Mouse (Mus musculus): ENCODE data around the gene Gp6. TPM values are rescaled to one million over a fixed set of nuclear protein-coding genes. Genes with fewer than 3 reads are reported as not detected.

Gp6 gene
- polyA plus RNA-seq (2015; fragmentation: Nextera tagmentation; extraction: Ambion mirVana), result 0.10 and 0.23 TPM in 2 replicates

- Histone ChIP-seq H3K4me3 (ENCODE audit: low read length) (no peak within 1 kb of the TSS), H3K36me3 (ENCODE audit: control insufficient read depth, insufficient read depth, low read length) (no peaks in the 10 kb centered on the region), H3K27ac (ENCODE audit: low read length) (no peak within 1 kb of the TSS), H3K9me3 (ENCODE audit: control insufficient read depth, low read length) (no peaks in the 10 kb centered on the region), H3K4me1 (ENCODE audit: control insufficient read depth, insufficient read depth, low read length) (no peaks in the 10 kb centered on the region), H3K27me3 (replicated peaks; ENCODE audit: control insufficient read depth, insufficient read depth, low read length) (no peaks in the 10 kb centered on the region), H3K9ac (ENCODE audit: low read depth, low read length) (no peak within 1 kb of the TSS), H3K4me2 (ENCODE audit: low read depth, low read length) (no peak within 1 kb of the TSS)
- 100% methylated on average over 1 of the region's 1 CpGs for WGBS
- ATAC-seq, result peak; percentile 89
These were observed at the start of gene Gp6 for GRCm38 (mm10) chr7:4397730-4398129. Gene Gp6, minus strand, starts transcription at chr7:4397744.

- Histone ChIP-seq H3K36me3 (ENCODE audit: control insufficient read depth, insufficient read depth, low read length) (peaks cover 14% of the 10 kb centered on the region), H3K4me1 (ENCODE audit: control insufficient read depth, insufficient read depth, low read length) (peaks cover 4% of the 10 kb centered on the region; the same call in 1 of the 2 replicates), H3K4me3 (ENCODE audit: low read length) (no peak overlapping the region), H3K27me3 (replicated peaks; ENCODE audit: control insufficient read depth, insufficient read depth, low read length) (no peaks in the 10 kb centered on the region), H3K27ac (ENCODE audit: low read length) (no peak overlapping the region), H3K9ac (ENCODE audit: low read depth, low read length) (no peak overlapping the region), H3K9me3 (ENCODE audit: control insufficient read depth, low read length) (no peaks in the 10 kb centered on the region), H3K4me2 (ENCODE audit: low read depth, low read length) (no peak overlapping the region)
- 0% methylated on average over 1 of the region's 1 CpGs for WGBS
- no peak for ATAC-seq
These were observed 49.6 kb upstream of the Gp6 start for GRCm38 (mm10) chr7:4447138-4447537.

GRCm38 (mm10) chr7:4445216-4445791, 47.8 kb upstream of the Gp6 start, which contains the start of gene Rdh13:
Gene Rdh13, minus strand, starts transcription at chr7:4445649.
- H3K27ac ChIP-seq (ENCODE audit: low read length), result peak within 1 kb of the TSS; percentile 88
- ATAC-seq, result peak; percentile 98
- H3K9me3 ChIP-seq (ENCODE audit: control insufficient read depth, low read length), result no peaks in the 10 kb centered on the region
- H3K4me3 ChIP-seq (ENCODE audit: low read length), result peak within 1 kb of the TSS; percentile 83
- H3K9ac ChIP-seq (ENCODE audit: low read depth, low read length), result peak within 1 kb of the TSS; percentile 86
- peak within 1 kb of the TSS; percentile 70 for H3K4me2 ChIP-seq (ENCODE audit: low read depth, low read length)
- no peaks in the 10 kb centered on the region for H3K27me3 ChIP-seq (replicated peaks; ENCODE audit: control insufficient read depth, insufficient read depth, low read length)
- H3K36me3 ChIP-seq (ENCODE audit: control insufficient read depth, insufficient read depth, low read length), result peaks cover 22% of the 10 kb centered on the region
- H3K4me1 ChIP-seq (ENCODE audit: control insufficient read depth, insufficient read depth, low read length), result peaks cover 4% of the 10 kb centered on the region; the same call in 1 of the 2 replicates
- WGBS, result 0% methylated on average over 35 of the region's 35 CpGs

DNA sequence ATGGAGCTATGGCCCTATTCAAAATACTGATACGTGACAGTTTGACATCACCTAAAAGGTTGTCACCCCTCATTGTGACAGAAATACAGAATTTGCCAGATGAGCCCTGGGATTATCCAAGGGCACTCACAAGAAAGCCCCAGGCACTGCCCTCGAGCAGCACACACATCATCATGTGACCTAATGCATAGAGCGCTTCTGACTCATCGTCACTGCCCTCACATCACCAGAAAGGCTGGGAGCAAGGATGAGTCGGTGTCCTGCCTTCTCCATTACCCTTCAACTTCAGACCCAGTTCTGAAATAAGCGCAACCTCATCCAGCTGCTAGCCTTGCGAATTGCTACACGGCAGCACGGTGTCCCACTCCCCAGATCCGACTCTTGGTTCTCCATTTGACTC, 43.0 kb upstream of the Gp6 start:
- no peak overlapping the region for H3K4me2 ChIP-seq (ENCODE audit: low read depth, low read length)
- no peaks in the 10 kb centered on the region for H3K9me3 ChIP-seq (ENCODE audit: control insufficient read depth, low read length)
- H3K27me3 ChIP-seq (replicated peaks; ENCODE audit: control insufficient read depth, insufficient read depth, low read length), result no peaks in the 10 kb centered on the region
- WGBS, result 86% methylated on average over 10 of the region's 10 CpGs
- peaks cover 4% of the 10 kb centered on the region; the same call in 1 of the 2 replicates for H3K4me1 ChIP-seq (ENCODE audit: control insufficient read depth, insufficient read depth, low read length)
- H3K36me3 ChIP-seq (ENCODE audit: control insufficient read depth, insufficient read depth, low read length), result peaks cover 39% of the 10 kb centered on the region
- no peak overlapping the region for H3K4me3 ChIP-seq (ENCODE audit: low read length)
- no peak overlapping the region for H3K9ac ChIP-seq (ENCODE audit: low read depth, low read length)
- no peak for ATAC-seq
- no peak overlapping the region for H3K27ac ChIP-seq (ENCODE audit: low read length)

GRCm38 (mm10) chr7:4437721-4438120, 40.2 kb upstream of the Gp6 start:
- WGBS, result 79% methylated on average over 2 of the region's 2 CpGs
- H3K9ac ChIP-seq (ENCODE audit: low read depth, low read length), result no peak overlapping the region
- ATAC-seq, result no peak

DNA sequence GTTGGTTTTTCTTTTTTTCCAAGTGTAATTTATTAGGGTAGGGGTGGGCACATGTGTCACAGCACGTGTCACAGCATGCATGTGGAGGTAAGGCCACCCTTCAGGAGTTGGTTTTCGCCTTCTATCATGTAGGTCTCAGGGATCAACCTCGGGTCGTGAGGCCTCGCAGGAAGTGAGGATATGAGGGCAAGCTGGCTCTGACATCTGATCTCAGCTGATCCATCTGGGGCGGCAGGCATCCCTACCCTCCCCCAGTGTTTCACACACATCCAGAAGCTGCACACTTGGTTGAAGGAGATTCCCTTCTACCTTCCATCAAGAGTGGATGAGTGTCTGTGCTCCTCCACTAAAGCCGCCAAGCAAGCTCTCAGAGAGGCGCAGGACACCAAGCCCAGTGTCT, 34.5 kb upstream of the Gp6 start:
- H3K27me3 ChIP-seq (replicated peaks; ENCODE audit: control insufficient read depth, insufficient read depth, low read length), result no peaks in the 10 kb centered on the region
- no peak overlapping the region for H3K4me3 ChIP-seq (ENCODE audit: low read length)
- no peaks in the 10 kb centered on the region for H3K4me1 ChIP-seq (ENCODE audit: control insufficient read depth, insufficient read depth, low read length)
- peaks cover 40% of the 10 kb centered on the region for H3K36me3 ChIP-seq (ENCODE audit: control insufficient read depth, insufficient read depth, low read length)
- ATAC-seq, result no peak
- no peak overlapping the region for H3K9ac ChIP-seq (ENCODE audit: low read depth, low read length)
- 88% methylated on average over 8 of the region's 8 CpGs for WGBS
- H3K27ac ChIP-seq (ENCODE audit: low read length), result no peak overlapping the region
- H3K9me3 ChIP-seq (ENCODE audit: control insufficient read depth, low read length), result no peaks in the 10 kb centered on the region
- H3K4me2 ChIP-seq (ENCODE audit: low read depth, low read length), result no peak overlapping the region

More at GRCm38 (mm10) chr7:4437721-4438120, 40.2 kb upstream of the Gp6 start:
- no peak overlapping the region for H3K4me2 ChIP-seq (ENCODE audit: low read depth, low read length)
- H3K27me3 ChIP-seq (replicated peaks; ENCODE audit: control insufficient read depth, insufficient read depth, low read length), result no peaks in the 10 kb centered on the region
- H3K27ac ChIP-seq (ENCODE audit: low read length), result no peak overlapping the region
- no peaks in the 10 kb centered on the region for H3K9me3 ChIP-seq (ENCODE audit: control insufficient read depth, low read length)
- no peak overlapping the region for H3K4me3 ChIP-seq (ENCODE audit: low read length)
- H3K4me1 ChIP-seq (ENCODE audit: control insufficient read depth, insufficient read depth, low read length), result no peaks in the 10 kb centered on the region
- peaks cover 48% of the 10 kb centered on the region for H3K36me3 ChIP-seq (ENCODE audit: control insufficient read depth, insufficient read depth, low read length)

GRCm38 (mm10) chr7:4431548-4431947, 34.0 kb upstream of the Gp6 start:
- peaks cover 36% of the 10 kb centered on the region for H3K36me3 ChIP-seq (ENCODE audit: control insufficient read depth, insufficient read depth, low read length)

DNA sequence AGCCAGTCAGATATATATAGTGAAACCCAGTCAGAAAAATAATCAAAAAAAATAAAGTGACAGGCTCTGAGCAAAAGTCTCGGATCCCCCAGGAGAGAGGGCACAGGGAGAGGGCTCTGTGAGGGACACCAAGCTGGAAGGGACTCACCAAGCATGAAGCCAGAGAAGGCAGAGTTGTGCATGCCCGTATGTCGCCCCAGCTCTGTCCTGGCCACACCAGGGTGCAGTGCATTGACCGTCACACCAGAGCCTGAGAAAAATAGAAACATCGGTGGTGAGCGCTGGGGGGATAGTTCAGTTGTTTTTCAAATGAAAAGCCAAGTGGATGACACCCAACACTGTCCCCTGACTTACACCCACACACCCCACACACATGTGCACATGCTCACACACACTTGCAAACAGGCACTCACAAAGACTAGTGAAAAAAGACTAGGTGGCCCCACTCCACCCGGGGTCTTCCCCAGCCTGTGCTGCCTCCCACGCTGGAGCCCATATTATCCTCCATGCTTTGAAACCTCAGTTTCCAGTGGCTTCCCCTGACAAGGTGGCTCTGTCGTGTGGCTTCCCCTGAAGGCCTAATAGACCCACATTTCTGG, 32.8 kb upstream of the Gp6 start:
- no peaks in the 10 kb centered on the region for H3K27me3 ChIP-seq (replicated peaks; ENCODE audit: control insufficient read depth, insufficient read depth, low read length)
- no peak overlapping the region for H3K9ac ChIP-seq (ENCODE audit: low read depth, low read length)
- H3K36me3 ChIP-seq (ENCODE audit: control insufficient read depth, insufficient read depth, low read length), result peaks cover 36% of the 10 kb centered on the region
- H3K4me1 ChIP-seq (ENCODE audit: control insufficient read depth, insufficient read depth, low read length), result no peaks in the 10 kb centered on the region
- no peaks in the 10 kb centered on the region for H3K9me3 ChIP-seq (ENCODE audit: control insufficient read depth, low read length)
- H3K4me3 ChIP-seq (ENCODE audit: low read length), result no peak overlapping the region
- WGBS, result 92% methylated on average over 9 of the region's 9 CpGs
- no peak for ATAC-seq
- H3K4me2 ChIP-seq (ENCODE audit: low read depth, low read length), result no peak overlapping the region
- no peak overlapping the region for H3K27ac ChIP-seq (ENCODE audit: low read length)

More at GRCm38 (mm10) chr7:4431548-4431947, 34.0 kb upstream of the Gp6 start:
- H3K27ac ChIP-seq (ENCODE audit: low read length), result no peak overlapping the region
- no peak for ATAC-seq
- H3K4me3 ChIP-seq (ENCODE audit: low read length), result no peak overlapping the region
- H3K9me3 ChIP-seq (ENCODE audit: control insufficient read depth, low read length), result no peaks in the 10 kb centered on the region
- no peak overlapping the region for H3K9ac ChIP-seq (ENCODE audit: low read depth, low read length)
- no peak overlapping the region for H3K4me2 ChIP-seq (ENCODE audit: low read depth, low read length)
- 80% methylated on average over 6 of the region's 6 CpGs for WGBS
- H3K4me1 ChIP-seq (ENCODE audit: control insufficient read depth, insufficient read depth, low read length), result no peaks in the 10 kb centered on the region
- no peaks in the 10 kb centered on the region for H3K27me3 ChIP-seq (replicated peaks; ENCODE audit: control insufficient read depth, insufficient read depth, low read length)

DNA sequence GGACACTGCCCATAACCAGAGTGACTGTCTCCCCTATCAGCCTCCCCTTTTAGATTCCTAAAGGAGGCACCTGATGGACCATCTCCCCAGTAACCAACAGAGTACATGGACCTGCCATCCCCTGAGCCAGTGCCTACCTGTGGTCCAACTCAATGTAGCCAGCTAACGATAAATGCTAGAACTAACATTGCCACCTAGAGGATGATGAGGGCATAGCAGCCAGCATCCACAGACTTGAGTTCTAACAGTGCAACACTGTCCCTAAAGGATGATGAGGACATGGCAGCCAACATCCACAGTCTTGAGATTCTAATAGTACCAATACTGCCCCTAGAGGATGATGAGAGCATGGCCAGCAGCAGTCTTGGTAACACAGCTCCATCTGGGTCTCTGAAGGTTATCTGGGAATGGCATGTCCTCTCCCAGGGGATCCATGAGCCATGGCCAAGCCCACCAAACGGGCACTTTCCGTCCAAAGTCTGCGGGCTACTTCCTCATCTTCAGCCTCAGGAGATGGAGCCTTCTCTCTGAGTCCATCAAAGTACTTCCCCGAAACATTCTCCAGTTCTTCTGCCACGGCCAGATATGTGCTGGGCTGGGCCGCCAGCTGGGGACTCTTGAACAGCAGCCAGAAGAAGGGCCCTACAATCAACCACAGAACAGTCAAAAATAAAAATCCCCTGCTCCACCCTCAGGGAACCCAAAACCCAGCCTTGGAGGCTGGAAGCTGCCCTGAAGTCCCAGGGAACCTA, 29.8 kb upstream of the Gp6 start:
- H3K4me1 ChIP-seq (ENCODE audit: control insufficient read depth, insufficient read depth, low read length), result no peaks in the 10 kb centered on the region
- no peak overlapping the region for H3K4me2 ChIP-seq (ENCODE audit: low read depth, low read length)
- WGBS, result 72% methylated on average over 7 of the region's 7 CpGs
- no peak overlapping the region for H3K4me3 ChIP-seq (ENCODE audit: low read length)
- no peak overlapping the region for H3K9ac ChIP-seq (ENCODE audit: low read depth, low read length)
- no peak overlapping the region for H3K27ac ChIP-seq (ENCODE audit: low read length)
- peak; percentile 94 for ATAC-seq
- peaks cover 26% of the 10 kb centered on the region for H3K36me3 ChIP-seq (ENCODE audit: control insufficient read depth, insufficient read depth, low read length)
- no peaks in the 10 kb centered on the region for H3K9me3 ChIP-seq (ENCODE audit: control insufficient read depth, low read length)
- no peaks in the 10 kb centered on the region for H3K27me3 ChIP-seq (replicated peaks; ENCODE audit: control insufficient read depth, insufficient read depth, low read length)

Measured in intestine, embryonic 16.5 days (tissue).